Mouse (Mus musculus) embryonic facial prominence, embryonic 14.5 days (tissue): ENCODE results near the gene Vamp2. TPM values are rescaled to one million over a fixed set of nuclear protein-coding genes. Genes with fewer than 3 reads are reported as not detected.

Source experiments
- ATAC-seq: fragments of 200-750 bp; cut with Nextera tagmentation; 2 replicates; pipeline ENCODE4 v1.8.0; 2017; ENCODE audit warnings: low read depth, moderate number of reproducible peaks, moderate TSS enrichment
- DNase-seq: peaks from one replicate; pipeline ENCODE4 v3.0.0-alpha.2; 2015; ENCODE audit warnings: low spot score
- H3K27ac ChIP-seq: fragments of 300-500 bp; sonication (generic); replicated peaks from 2 replicates; pipeline ENCODE4 v1.5.1; 2014; ENCODE audit warnings: low read depth, mild to moderate bottlenecking, low read length, moderate library complexity
- H3K27me3 ChIP-seq: fragments of 300-500 bp; sonication (generic); replicated peaks from 2 replicates; pipeline ENCODE4 v1.6.1; 2014; ENCODE audit warnings: low read length; ENCODE audit not compliant: control insufficient read depth, insufficient read depth
- H3K36me3 ChIP-seq: fragments of 300-500 bp; sonication (generic); 2 replicates; pipeline ENCODE4 v1.6.1; 2014; ENCODE audit warnings: low read length, mixed read lengths; ENCODE audit not compliant: control insufficient read depth, insufficient read depth
- H3K4me1 ChIP-seq: fragments of 300-500 bp; sonication (generic); 2 replicates; pipeline ENCODE4 v1.6.1; 2014; ENCODE audit warnings: antibody characterized with exemption, low read length; ENCODE audit not compliant: control insufficient read depth, insufficient read depth
- H3K4me2 ChIP-seq: fragments of 300-500 bp; sonication (generic); 2 replicates; pipeline ENCODE4 v1.6.1; 2014; ENCODE audit warnings: low read depth, mild to moderate bottlenecking, low read length, moderate library complexity, mixed read lengths
- H3K4me3 ChIP-seq: fragments of 300-500 bp; sonication (generic); 2 replicates; pipeline ENCODE4 v1.5.1; 2014; ENCODE audit warnings: low read depth, mild to moderate bottlenecking, low read length
- H3K9ac ChIP-seq: fragments of 300-500 bp; sonication (generic); 2 replicates; pipeline ENCODE4 v1.6.1; 2014; ENCODE audit warnings: low read depth, mild to moderate bottlenecking, low read length, moderate library complexity, mixed read lengths
- H3K9me3 ChIP-seq: fragments of 300-500 bp; sonication (generic); 2 replicates; pipeline ENCODE4 v1.6.1; 2016; ENCODE audit warnings: low read length; ENCODE audit not compliant: control insufficient read depth
- WGBS: fragments of 180-500 bp; shearing (Covaris S2); extraction: QIAGEN DNeasy Blood & Tissue Kit; methylation state at CpG from one replicate; pipeline ENCODE4 v1.1.7; 2014; 5-methylcytosine and 5-hydroxymethylcytosine counted together
- polyA plus RNA-seq: library from polyadenylated mRNA; unstranded; fragments of >200 nt; fragmentation: Nextera tagmentation; extraction: Ambion mirVana; gene quantifications from 2 replicates; pipeline ENCODE4 v1.2.1, GENCODE M21; 2014

Vamp2 gene
- polyA plus RNA-seq, 1 experiment from 2014 or later: 97.0 TPM

DNA sequence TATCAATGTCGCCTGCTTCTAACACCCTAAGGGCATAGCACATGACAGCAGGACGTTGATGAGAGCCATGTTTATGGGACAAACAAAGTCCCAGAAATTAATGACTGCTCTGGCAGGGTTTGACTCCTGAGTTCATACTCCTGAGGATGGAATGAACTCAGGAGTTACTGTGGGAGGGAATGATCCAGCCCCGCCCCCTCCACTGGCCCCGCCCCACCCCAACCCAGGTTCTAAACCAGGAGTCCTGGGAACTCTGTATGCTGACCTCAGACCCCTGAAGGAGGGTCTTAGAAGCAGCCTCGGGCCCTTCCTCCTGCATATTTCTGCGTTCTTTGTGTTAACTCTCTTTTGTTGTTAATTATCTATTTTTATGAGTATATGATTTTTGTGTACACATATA lies 2.7 kb upstream of the Vamp2 start:
- H3K9ac ChIP-seq: no peak overlapping the region
- H3K27me3 ChIP-seq: no peaks in the 10 kb centered on the region
- H3K36me3 ChIP-seq: peaks cover 11% of the 10 kb centered on the region
- WGBS: 77% methylated on average over 5 of the region's 6 CpGs
- peaks cover 21% of the 10 kb centered on the region for H3K4me1 ChIP-seq
- no peaks in the 10 kb centered on the region for H3K9me3 ChIP-seq
- no peak overlapping the region for H3K4me3 ChIP-seq
- H3K4me2 ChIP-seq: no peak overlapping the region
- ATAC-seq: no peak
- no peak for DNase-seq
- H3K27ac ChIP-seq: no peak overlapping the region

DNA sequence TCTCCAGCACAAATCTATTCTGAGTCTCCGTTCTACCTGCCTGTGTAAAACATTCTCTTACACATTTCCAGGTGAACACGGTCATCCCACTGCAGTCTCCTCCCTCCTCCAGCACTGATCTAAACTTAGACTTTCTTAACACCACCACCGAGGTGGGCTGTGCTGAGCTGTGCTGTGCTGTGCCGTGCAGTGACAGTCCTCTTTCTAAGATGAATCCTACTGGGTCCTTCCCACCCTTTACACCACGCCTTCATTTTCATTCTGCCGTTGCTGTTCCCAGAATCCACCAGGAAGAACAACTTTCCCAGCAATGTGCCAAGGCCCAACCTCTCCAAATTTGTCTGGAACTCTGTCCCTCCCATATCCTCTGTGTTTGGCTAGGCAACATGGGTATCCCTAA lies 1.9 kb upstream of the Vamp2 start:
- 65% methylated on average over 6 of the region's 6 CpGs for WGBS
- Histone ChIP-seq H3K4me1 (peaks cover 21% of the 10 kb centered on the region), H3K4me2 (no peak overlapping the region), H3K4me3 (no peak overlapping the region), H3K36me3 (peaks cover 15% of the 10 kb centered on the region), H3K27me3 (no peaks in the 10 kb centered on the region), H3K9ac (no peak overlapping the region), H3K9me3 (no peaks in the 10 kb centered on the region), H3K27ac (peak overlapping the region; percentile 95; the same call in 1 of the 2 replicates)
- DNase-seq: no peak
- no peak for ATAC-seq

DNA sequence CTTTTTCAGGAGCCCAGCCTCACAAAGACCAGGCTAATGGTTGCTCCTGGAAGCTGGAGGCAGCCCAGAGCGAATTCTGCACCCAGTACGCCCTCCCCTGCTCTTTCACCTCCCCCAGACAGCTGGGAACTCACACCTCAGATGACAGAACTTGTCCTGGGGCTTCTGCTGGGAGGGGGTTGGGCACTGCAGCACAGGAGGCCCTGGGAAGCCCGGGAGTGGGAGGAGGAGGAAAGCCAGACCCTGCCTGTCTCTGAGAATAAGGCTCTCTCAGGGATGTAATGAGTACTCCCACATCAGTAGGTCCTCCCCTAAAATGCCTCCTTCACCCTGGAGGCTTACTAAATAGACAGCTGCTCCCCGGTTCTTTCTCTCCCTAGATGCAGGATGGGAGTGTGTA lies 1.2 kb upstream of the Vamp2 start:
- DNase-seq (peak; percentile 56), ATAC-seq (peak; percentile 24; the same call in 1 of the 2 replicates)
- 28% methylated on average over 4 of the region's 4 CpGs for WGBS
- Histone ChIP-seq H3K9ac (no peak overlapping the region), H3K27ac (peak overlapping the region; percentile 95), H3K4me1 (peaks cover 21% of the 10 kb centered on the region), H3K27me3 (no peaks in the 10 kb centered on the region), H3K36me3 (peaks cover 22% of the 10 kb centered on the region), H3K4me2 (no peak overlapping the region), H3K4me3 (no peak overlapping the region), H3K9me3 (no peaks in the 10 kb centered on the region)

DNA sequence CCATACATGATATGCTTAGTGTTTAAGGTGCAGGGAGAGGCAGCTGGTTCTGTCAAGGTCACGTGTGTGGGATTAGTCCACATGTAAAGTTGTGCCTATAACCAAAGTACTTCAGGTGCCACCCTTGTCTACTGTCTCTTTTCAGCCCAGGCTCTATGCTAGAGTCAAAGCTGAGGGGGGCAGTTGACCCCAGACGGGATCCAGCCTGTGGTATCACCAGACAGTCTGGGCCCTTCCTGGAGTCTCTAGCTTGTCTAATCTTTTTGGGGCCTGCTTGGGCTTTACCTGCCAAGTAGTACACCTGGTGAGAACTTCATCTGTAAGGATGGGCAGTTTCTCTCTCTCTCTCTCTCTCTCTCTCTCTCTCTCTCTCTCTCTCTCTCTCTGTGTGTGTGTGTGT lies 693 bp upstream of the Vamp2 start:
- peak overlapping the region; percentile 95; the same call in 1 of the 2 replicates for H3K27ac ChIP-seq
- H3K4me3 ChIP-seq: no peak overlapping the region
- peaks cover 27% of the 10 kb centered on the region for H3K36me3 ChIP-seq
- peak overlapping the region; percentile 64 for H3K4me2 ChIP-seq
- H3K9ac ChIP-seq: peak overlapping the region; percentile 100; the same call in 1 of the 2 replicates
- DNase-seq (no peak), ATAC-seq (no peak)
- no peaks in the 10 kb centered on the region for H3K27me3 ChIP-seq
- WGBS: 70% methylated on average over 2 of the region's 2 CpGs
- no peaks in the 10 kb centered on the region for H3K9me3 ChIP-seq
- H3K4me1 ChIP-seq: peaks cover 22% of the 10 kb centered on the region

DNA sequence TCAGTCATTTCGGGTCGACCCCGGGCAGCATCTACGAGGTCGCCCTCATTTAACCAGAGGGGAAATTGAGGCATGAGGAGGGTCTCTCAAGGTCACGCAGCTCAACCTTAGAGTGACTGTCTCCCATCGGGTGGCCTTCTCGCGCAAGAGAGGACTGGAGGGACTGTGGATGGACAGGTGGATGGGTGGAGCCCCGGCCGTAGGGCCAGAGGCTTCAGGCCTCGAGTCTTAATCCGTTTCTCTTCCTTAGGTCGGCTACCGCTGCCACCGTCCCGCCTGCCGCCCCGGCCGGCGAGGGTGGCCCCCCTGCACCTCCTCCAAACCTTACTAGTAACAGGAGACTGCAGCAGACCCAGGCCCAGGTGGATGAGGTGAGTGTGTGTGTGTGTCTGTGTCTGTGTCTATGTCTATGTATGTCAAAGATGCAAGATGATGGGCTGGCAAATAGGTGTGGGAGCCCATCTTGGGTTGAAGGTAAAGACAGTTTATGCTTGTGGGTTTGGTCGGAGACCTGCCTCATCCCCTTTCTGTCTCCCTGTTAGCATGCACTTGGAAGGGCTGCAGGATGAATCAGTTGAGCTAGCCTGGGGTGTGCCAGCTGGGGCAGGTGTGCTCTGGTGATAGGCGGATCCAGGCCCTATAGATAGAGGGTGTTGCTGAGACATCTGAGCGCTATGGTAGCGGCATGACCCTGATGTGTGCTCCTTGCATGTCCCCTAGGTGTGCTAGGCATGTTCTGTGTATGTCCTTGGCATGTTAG lies 746 bp downstream of the Vamp2 start:
- H3K4me3 ChIP-seq: peak overlapping the region; percentile 100
- peak overlapping the region; percentile 95 for H3K27ac ChIP-seq
- no peaks in the 10 kb centered on the region for H3K9me3 ChIP-seq
- H3K9ac ChIP-seq: peak overlapping the region; percentile 100
- 14% methylated on average over 20 of the region's 25 CpGs for WGBS
- ATAC-seq (peak; percentile 5; the same call in 1 of the 2 replicates), DNase-seq (no peak)
- H3K4me2 ChIP-seq: peak overlapping the region; percentile 64
- peaks cover 24% of the 10 kb centered on the region for H3K4me1 ChIP-seq
- H3K27me3 ChIP-seq: no peaks in the 10 kb centered on the region
- H3K36me3 ChIP-seq: peaks cover 31% of the 10 kb centered on the region

DNA sequence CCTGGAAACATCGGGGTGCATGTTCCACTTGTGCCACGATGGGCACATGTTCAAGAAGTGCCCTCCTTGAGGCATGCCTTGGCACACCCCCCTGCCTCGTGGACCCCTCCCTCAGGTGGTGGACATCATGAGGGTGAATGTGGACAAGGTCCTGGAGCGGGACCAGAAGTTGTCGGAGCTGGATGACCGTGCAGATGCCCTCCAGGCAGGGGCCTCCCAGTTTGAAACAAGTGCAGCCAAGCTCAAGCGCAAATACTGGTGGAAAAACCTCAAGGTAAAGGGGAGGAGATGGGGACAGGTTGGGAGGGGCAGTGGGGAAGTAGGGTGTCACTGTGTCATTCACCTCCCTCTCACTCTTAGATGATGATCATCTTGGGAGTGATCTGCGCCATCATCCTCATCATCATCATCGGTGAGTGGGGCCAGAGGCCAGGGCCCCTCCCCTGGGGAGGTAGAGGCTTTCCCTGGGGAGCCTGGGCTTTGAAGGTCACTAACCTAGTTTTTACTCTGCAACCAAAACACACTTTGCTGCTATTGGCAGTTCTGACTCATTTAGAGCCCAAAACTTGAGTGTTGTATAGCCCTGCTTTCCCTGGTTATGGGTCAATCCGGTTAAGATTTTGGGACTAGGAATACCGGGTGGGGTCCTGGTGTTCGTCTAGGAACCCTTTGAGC lies 1.5 kb downstream of the Vamp2 start:
- no peak for DNase-seq
- Histone ChIP-seq H3K27me3 (no peaks in the 10 kb centered on the region), H3K9ac (peak overlapping the region; percentile 100), H3K4me3 (peak overlapping the region; percentile 100), H3K36me3 (peaks cover 31% of the 10 kb centered on the region), H3K9me3 (no peaks in the 10 kb centered on the region), H3K4me2 (peak overlapping the region; percentile 64), H3K4me1 (peaks cover 28% of the 10 kb centered on the region), H3K27ac (peak overlapping the region; percentile 24)
- 79% methylated on average over 12 of the region's 12 CpGs for WGBS
- no peak for ATAC-seq

DNA sequence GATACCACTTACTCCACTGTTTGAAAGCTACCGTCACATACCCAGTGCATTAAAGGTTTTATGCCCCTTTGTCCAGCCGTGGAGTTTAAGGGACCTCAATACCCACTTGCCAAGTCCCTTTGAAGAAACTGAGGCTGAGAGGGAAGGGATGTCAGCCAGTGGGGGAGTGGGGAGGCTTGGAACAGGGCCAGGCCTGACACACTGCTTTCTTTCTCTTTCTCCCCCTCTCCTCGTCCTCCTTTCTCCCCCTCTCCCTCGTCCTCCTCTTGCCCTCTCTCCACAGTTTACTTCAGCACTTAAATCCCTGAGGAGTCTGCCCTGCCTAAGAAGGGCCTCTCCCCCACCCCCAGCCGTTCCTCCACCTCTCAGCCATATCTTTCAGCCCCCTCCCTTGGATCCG lies 2.1 kb downstream of the Vamp2 start:
- H3K4me1 ChIP-seq: peaks cover 28% of the 10 kb centered on the region
- peaks cover 31% of the 10 kb centered on the region for H3K36me3 ChIP-seq
- H3K27me3 ChIP-seq: no peaks in the 10 kb centered on the region
- H3K9ac ChIP-seq: peak overlapping the region; percentile 100; the same call in 1 of the 2 replicates
- H3K27ac ChIP-seq: peak overlapping the region; percentile 24; the same call in 1 of the 2 replicates
- 59% methylated on average over 6 of the region's 6 CpGs for WGBS
- no peaks in the 10 kb centered on the region for H3K9me3 ChIP-seq
- H3K4me2 ChIP-seq: peak overlapping the region; percentile 64
- DNase-seq (no peak), ATAC-seq (no peak)
- H3K4me3 ChIP-seq: peak overlapping the region; percentile 100; the same call in 1 of the 2 replicates

DNA sequence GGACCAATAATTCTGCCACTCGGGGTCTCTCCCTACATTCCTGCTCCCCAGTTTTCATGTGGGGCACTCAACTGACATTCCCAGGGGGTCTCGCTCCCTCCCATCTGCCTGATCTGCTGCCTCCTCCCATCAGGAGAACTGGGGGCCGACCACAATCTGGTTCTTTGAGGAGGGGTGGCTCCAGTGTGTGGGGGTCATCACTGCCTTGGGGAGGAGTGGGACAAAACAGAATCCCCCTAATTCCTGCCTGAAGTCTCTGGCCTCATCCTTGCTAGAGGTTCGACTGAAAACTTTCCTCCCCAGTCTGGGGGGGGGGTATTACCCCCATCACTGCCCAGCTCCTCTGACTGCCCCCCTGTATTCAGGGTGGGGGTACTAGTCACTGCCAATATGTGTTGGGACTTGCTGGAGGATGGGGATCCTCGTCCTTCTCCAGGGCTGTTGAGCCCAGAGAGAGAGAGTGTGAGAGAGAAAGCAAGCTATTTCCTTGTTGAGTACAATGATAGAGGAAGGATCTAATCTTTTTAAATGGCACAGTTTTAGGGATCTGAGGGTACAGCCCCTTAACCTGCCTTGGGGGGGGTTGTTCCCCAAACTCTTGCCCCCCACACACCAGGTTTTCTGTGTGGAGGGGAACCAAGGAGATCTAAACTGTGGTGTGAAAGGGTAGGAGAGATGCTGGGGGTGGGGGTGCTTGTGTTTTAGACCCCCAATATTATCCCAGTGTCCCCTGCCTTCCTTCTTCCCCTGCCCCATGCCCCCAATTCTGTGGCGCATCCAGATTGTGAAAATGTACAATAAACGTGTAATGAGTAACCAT lies 3.5 kb downstream of the Vamp2 start:
- no peak overlapping the region for H3K9ac ChIP-seq
- DNase-seq (no peak), ATAC-seq (no peak)
- H3K4me1 ChIP-seq: peaks cover 38% of the 10 kb centered on the region
- 61% methylated on average over 7 of the region's 7 CpGs for WGBS
- H3K36me3 ChIP-seq: peaks cover 31% of the 10 kb centered on the region
- no peak overlapping the region for H3K4me2 ChIP-seq
- H3K9me3 ChIP-seq: no peaks in the 10 kb centered on the region
- H3K27me3 ChIP-seq: no peaks in the 10 kb centered on the region
- no peak overlapping the region for H3K4me3 ChIP-seq
- H3K27ac ChIP-seq: no peak overlapping the region
